Mouse (Mus musculus): ENCODE results near the gene Tex33. TPM values are rescaled to one million over a fixed set of nuclear protein-coding genes. Genes with fewer than 3 reads are reported as not detected.

Gene Tex33
- polyA plus RNA-seq, 1 experiment: not detected

DNA sequence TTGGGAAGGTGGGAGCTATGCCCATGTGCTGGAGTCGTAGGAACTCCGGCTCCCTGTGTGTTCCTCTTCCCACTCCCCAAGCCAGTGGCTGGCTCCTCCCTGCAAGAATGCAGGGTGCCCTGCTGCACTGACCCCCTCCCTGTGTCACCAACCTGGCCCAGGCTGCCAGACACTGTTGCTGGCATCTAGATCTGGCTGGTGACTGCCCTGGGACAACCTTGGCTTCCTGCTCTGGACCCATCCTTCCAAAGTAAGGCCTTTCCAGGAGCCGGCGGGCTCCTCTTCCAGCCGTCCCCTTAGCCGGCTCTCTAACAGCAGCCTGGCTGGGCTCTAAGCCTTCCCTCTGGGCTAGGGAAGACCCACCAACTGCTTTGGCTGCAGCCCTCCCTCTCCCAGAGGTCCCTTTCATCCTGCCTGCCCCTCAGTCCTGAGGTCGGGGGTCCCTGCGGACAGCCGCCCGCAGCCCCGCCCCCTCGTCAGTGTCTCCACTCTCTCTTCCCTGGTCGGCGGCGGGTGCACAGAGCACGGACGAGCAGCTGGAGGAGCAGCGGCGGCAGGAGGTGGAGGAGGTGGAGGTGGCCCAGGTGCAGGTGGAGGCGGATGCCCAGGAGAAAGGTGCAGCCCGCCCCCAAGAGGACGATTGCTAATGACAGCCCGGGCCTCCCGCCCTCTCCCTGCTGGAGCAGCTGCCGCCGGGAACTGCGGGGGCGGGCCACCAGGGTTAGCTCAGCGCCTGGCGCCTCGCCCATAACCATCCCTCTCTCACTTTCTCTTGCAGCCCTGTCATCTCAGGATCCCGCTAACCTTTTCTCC is 40.9 kb upstream of the Tex33 start:
- Histone ChIP-seq H3K36me3 (ENCODE audit: control insufficient read depth, insufficient read depth, low read length) (no peaks in the 10 kb centered on the region), H3K4me3 (ENCODE audit: low read depth, low read length) (peak overlapping the region; percentile 0; the same call in 1 of the 2 replicates), H3K27ac (ENCODE audit: insufficient read depth, low read depth, low read length) (no peak overlapping the region), H3K4me1 (ENCODE audit: control insufficient read depth, insufficient read depth, insufficient read length, low read length) (peaks cover 14% of the 10 kb centered on the region), H3K27me3 (ENCODE audit: control insufficient read depth, insufficient read depth, low read length) (peaks cover 4% of the 10 kb centered on the region; the same call in 1 of the 2 replicates)
- WGBS: 18% methylated on average over 30 of the region's 32 CpGs
- TF ChIP-seq CTCF (IDR thresholded peaks at IDR 0.05; ENCODE audit: extremely low read depth, insufficient read length, insufficient replicate concordance, low read depth, low read length) (no peak), POLR2A (IDR thresholded peaks at IDR 0.05; ENCODE audit: low read depth, low read length) (no peak)

- no peak overlapping the region for H3K27ac ChIP-seq (ENCODE audit: insufficient read depth, low read depth, low read length)
- TF ChIP-seq CTCF (IDR thresholded peaks at IDR 0.05; ENCODE audit: extremely low read depth, insufficient read length, insufficient replicate concordance, low read depth, low read length) (no peak), POLR2A (IDR thresholded peaks at IDR 0.05; ENCODE audit: low read depth, low read length) (no peak)
- peaks cover 4% of the 10 kb centered on the region; the same call in 1 of the 2 replicates for H3K27me3 ChIP-seq (ENCODE audit: control insufficient read depth, insufficient read depth, low read length)
- no peak overlapping the region for H3K4me3 ChIP-seq (ENCODE audit: low read depth, low read length)
- H3K4me1 ChIP-seq (ENCODE audit: control insufficient read depth, insufficient read depth, insufficient read length, low read length): peaks cover 17% of the 10 kb centered on the region
- H3K36me3 ChIP-seq (ENCODE audit: control insufficient read depth, insufficient read depth, low read length): no peaks in the 10 kb centered on the region
- WGBS: 91% methylated on average over 11 of the region's 11 CpGs
These were observed 40.0 kb upstream of the Tex33 start for GRCm38 (mm10) chr15:78435681-78436080.

- H3K27ac ChIP-seq (ENCODE audit: insufficient read depth, low read depth, low read length): no peak overlapping the region
- peaks cover 4% of the 10 kb centered on the region; the same call in 1 of the 2 replicates for H3K27me3 ChIP-seq (ENCODE audit: control insufficient read depth, insufficient read depth, low read length)
- H3K4me3 ChIP-seq (ENCODE audit: low read depth, low read length): no peak overlapping the region
- peaks cover 17% of the 10 kb centered on the region for H3K4me1 ChIP-seq (ENCODE audit: control insufficient read depth, insufficient read depth, insufficient read length, low read length)
- 44% methylated on average over 6 of the region's 6 CpGs for WGBS
- TF ChIP-seq CTCF (IDR thresholded peaks at IDR 0.05; ENCODE audit: extremely low read depth, insufficient read length, insufficient replicate concordance, low read depth, low read length): peak; percentile 54; the same call in 1 of the 2 replicates
- TF ChIP-seq POLR2A (IDR thresholded peaks at IDR 0.05; ENCODE audit: low read depth, low read length): no peak
- no peaks in the 10 kb centered on the region for H3K36me3 ChIP-seq (ENCODE audit: control insufficient read depth, insufficient read depth, low read length)
These were observed 39.3 kb upstream of the Tex33 start for GRCm38 (mm10) chr15:78434896-78435520.

- no peak overlapping the region for H3K27ac ChIP-seq (ENCODE audit: insufficient read depth, low read depth, low read length)
- H3K4me1 ChIP-seq (ENCODE audit: control insufficient read depth, insufficient read depth, insufficient read length, low read length): peaks cover 4% of the 10 kb centered on the region
- peaks cover 16% of the 10 kb centered on the region for H3K27me3 ChIP-seq (ENCODE audit: control insufficient read depth, insufficient read depth, low read length)
- H3K4me3 ChIP-seq (ENCODE audit: low read depth, low read length): no peak overlapping the region
- H3K36me3 ChIP-seq (ENCODE audit: control insufficient read depth, insufficient read depth, low read length): no peaks in the 10 kb centered on the region
- no peak for TF ChIP-seq POLR2A (IDR thresholded peaks at IDR 0.05; ENCODE audit: low read depth, low read length)
- no peak for TF ChIP-seq CTCF (IDR thresholded peaks at IDR 0.05; ENCODE audit: extremely low read depth, insufficient read length, insufficient replicate concordance, low read depth, low read length)
- WGBS: 49% methylated on average over 7 of the region's 7 CpGs
These were observed 35.9 kb upstream of the Tex33 start for GRCm38 (mm10) chr15:78431541-78432121.

GRCm38 (mm10) chr15:78430874-78431273 is 35.2 kb upstream of the Tex33 start:
- H3K4me1 ChIP-seq (ENCODE audit: control insufficient read depth, insufficient read depth, insufficient read length, low read length): peaks cover 4% of the 10 kb centered on the region

DNA sequence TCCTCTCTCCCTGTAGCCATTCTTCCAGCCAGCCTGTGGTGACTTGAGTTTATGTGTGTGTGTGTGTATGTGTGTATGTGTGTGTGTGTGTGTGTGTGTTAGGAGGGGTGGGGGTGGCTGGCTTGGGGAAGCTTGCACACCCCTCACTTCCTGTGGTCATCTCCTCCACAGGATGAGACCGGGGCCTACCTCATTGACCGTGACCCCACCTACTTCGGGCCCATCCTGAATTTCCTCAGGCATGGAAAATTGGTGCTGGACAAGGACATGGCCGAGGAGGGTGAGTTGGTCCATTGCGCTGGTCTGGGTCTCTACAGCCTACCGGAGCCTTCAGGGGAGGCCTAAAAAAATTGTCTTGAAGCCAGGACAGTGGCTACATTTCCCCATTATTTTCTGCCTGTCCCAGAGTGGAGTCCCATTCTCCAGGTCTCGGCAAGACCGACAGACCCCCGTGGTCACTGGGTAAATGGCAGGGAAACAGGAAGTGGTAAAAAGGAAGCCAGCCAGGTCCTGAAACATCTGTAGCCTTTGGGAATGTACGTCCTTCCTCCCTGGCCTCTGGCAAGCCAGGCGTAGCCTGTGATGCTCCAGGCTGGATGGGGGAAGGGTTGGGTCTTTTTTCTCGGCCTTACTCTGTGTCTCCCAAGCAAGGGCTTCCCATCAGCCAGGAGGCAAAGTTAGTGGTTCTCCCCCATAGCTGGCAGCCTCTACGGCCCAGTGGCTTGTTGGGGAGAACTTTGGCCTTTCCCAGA is 34.3 kb upstream of the Tex33 start:
- 82% methylated on average over 13 of the region's 13 CpGs for WGBS
- H3K4me3 ChIP-seq (ENCODE audit: low read depth, low read length): no peak overlapping the region
- H3K36me3 ChIP-seq (ENCODE audit: control insufficient read depth, insufficient read depth, low read length): no peaks in the 10 kb centered on the region
- TF ChIP-seq POLR2A (IDR thresholded peaks at IDR 0.05; ENCODE audit: low read depth, low read length) (no peak), CTCF (IDR thresholded peaks at IDR 0.05; ENCODE audit: extremely low read depth, insufficient read length, insufficient replicate concordance, low read depth, low read length) (no peak)
- no peak overlapping the region for H3K27ac ChIP-seq (ENCODE audit: insufficient read depth, low read depth, low read length)
- peaks cover 4% of the 10 kb centered on the region for H3K4me1 ChIP-seq (ENCODE audit: control insufficient read depth, insufficient read depth, insufficient read length, low read length)
- peaks cover 15% of the 10 kb centered on the region for H3K27me3 ChIP-seq (ENCODE audit: control insufficient read depth, insufficient read depth, low read length)

More at GRCm38 (mm10) chr15:78430874-78431273, 35.2 kb upstream of the Tex33 start:
- H3K27me3 ChIP-seq (ENCODE audit: control insufficient read depth, insufficient read depth, low read length): peaks cover 16% of the 10 kb centered on the region
- TF ChIP-seq POLR2A (IDR thresholded peaks at IDR 0.05; ENCODE audit: low read depth, low read length): no peak
- no peak for TF ChIP-seq CTCF (IDR thresholded peaks at IDR 0.05; ENCODE audit: extremely low read depth, insufficient read length, insufficient replicate concordance, low read depth, low read length)
- no peak overlapping the region for H3K4me3 ChIP-seq (ENCODE audit: low read depth, low read length)
- WGBS: 89% methylated on average over 10 of the region's 10 CpGs
- no peak overlapping the region for H3K27ac ChIP-seq (ENCODE audit: insufficient read depth, low read depth, low read length)
- no peaks in the 10 kb centered on the region for H3K36me3 ChIP-seq (ENCODE audit: control insufficient read depth, insufficient read depth, low read length)
